Mouse (Mus musculus): ENCODE results near the gene Nudt6. TPM values are rescaled to one million over a fixed set of nuclear protein-coding genes. Genes with fewer than 3 reads are reported as not detected.

Gene Nudt6
- polyA plus RNA-seq, 1 experiment from 2014 or later: 6.9 TPM

DNA sequence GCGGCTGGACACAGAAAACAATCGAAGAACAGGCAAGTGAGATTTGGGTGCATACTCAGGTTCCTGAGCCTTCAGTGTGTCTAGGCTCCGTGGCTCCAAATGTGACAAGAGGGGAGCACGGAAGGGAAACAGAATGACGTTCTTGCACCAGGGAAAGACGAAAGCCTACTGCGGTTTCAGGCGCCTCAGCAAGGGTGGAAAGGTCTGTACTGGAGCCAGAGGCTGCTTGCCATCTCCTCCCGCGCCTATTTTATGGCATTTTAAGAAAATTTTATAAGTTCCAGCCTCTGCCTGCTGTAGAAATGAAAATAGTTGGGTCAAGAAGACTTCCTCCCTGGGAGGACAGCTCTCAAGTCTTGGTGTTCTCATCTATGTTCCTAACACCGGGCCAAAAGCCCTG is 46.3 kb downstream of the Nudt6 start:
- no peaks in the 10 kb centered on the region for H3K9me3 ChIP-seq (ENCODE audit: control insufficient read depth, low read length)
- H3K27ac ChIP-seq (ENCODE audit: low read depth, low read length): no peak overlapping the region
- H3K36me3 ChIP-seq (ENCODE audit: control insufficient read depth, insufficient read depth, low read length): no peaks in the 10 kb centered on the region
- H3K9ac ChIP-seq (ENCODE audit: low read depth, low read length): no peak overlapping the region
- H3K27me3 ChIP-seq (replicated peaks; ENCODE audit: control insufficient read depth, insufficient read depth, low read length): no peaks in the 10 kb centered on the region
- H3K4me1 ChIP-seq (ENCODE audit: control insufficient read depth, insufficient read depth, low read depth, low read length): no peaks in the 10 kb centered on the region
- H3K4me3 ChIP-seq (ENCODE audit: low read length): no peak overlapping the region
- WGBS: 92% methylated on average over 11 of the region's 11 CpGs
- no peak for ATAC-seq
- no peak overlapping the region for H3K4me2 ChIP-seq (ENCODE audit: low read length)

DNA sequence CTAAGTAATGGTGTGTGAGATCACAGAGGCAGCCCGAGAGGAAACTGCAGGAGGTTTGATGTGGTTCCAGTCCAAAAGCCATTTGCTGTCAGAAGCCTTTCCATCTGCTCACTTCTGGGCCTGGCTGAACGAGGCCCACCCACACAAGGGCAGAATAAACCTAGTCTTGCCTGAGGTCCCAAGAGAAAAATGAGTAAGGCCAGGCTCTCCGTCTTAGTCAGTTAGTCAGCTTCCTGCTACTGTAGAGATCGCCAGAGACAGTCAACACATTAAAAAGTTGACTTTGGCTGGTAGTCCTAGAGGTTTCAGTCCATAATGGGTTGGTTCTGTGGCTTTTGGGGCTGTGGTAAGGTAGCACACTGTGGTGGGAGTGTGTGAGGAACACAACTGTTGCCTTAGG is 49.6 kb downstream of the Nudt6 start:
- ATAC-seq: no peak
- H3K4me1 ChIP-seq (ENCODE audit: control insufficient read depth, insufficient read depth, low read depth, low read length): no peaks in the 10 kb centered on the region
- H3K9me3 ChIP-seq (ENCODE audit: control insufficient read depth, low read length): no peaks in the 10 kb centered on the region
- no peak overlapping the region for H3K4me2 ChIP-seq (ENCODE audit: low read length)
- no peak overlapping the region for H3K4me3 ChIP-seq (ENCODE audit: low read length)
- H3K9ac ChIP-seq (ENCODE audit: low read depth, low read length): no peak overlapping the region
- 80% methylated on average over 4 of the region's 4 CpGs for WGBS
- H3K36me3 ChIP-seq (ENCODE audit: control insufficient read depth, insufficient read depth, low read length): no peaks in the 10 kb centered on the region
- no peaks in the 10 kb centered on the region for H3K27me3 ChIP-seq (replicated peaks; ENCODE audit: control insufficient read depth, insufficient read depth, low read length)
- no peak overlapping the region for H3K27ac ChIP-seq (ENCODE audit: low read depth, low read length)

GRCm38 (mm10) chr3:37366381-37367053 is 53.5 kb downstream of the Nudt6 start:
- Histone ChIP-seq H3K9ac (ENCODE audit: low read depth, low read length) (no peak overlapping the region), H3K4me1 (ENCODE audit: control insufficient read depth, insufficient read depth, low read depth, low read length) (no peaks in the 10 kb centered on the region), H3K36me3 (ENCODE audit: control insufficient read depth, insufficient read depth, low read length) (no peaks in the 10 kb centered on the region), H3K4me2 (ENCODE audit: low read length) (no peak overlapping the region), H3K27me3 (replicated peaks; ENCODE audit: control insufficient read depth, insufficient read depth, low read length) (no peaks in the 10 kb centered on the region), H3K9me3 (ENCODE audit: control insufficient read depth, low read length) (no peaks in the 10 kb centered on the region), H3K27ac (ENCODE audit: low read depth, low read length) (no peak overlapping the region), H3K4me3 (ENCODE audit: low read length) (no peak overlapping the region)
- WGBS: 64% methylated on average over 4 of the region's 4 CpGs
- ATAC-seq: no peak

- Histone ChIP-seq H3K9ac (ENCODE audit: low read depth, low read length) (no peak overlapping the region), H3K9me3 (ENCODE audit: control insufficient read depth, low read length) (no peaks in the 10 kb centered on the region), H3K27me3 (replicated peaks; ENCODE audit: control insufficient read depth, insufficient read depth, low read length) (no peaks in the 10 kb centered on the region), H3K4me2 (ENCODE audit: low read length) (no peak overlapping the region), H3K4me1 (ENCODE audit: control insufficient read depth, insufficient read depth, low read depth, low read length) (no peaks in the 10 kb centered on the region), H3K36me3 (ENCODE audit: control insufficient read depth, insufficient read depth, low read length) (no peaks in the 10 kb centered on the region), H3K4me3 (ENCODE audit: low read length) (no peak overlapping the region), H3K27ac (ENCODE audit: low read depth, low read length) (no peak overlapping the region)
- ATAC-seq: no peak
- 60% methylated on average over 3 of the region's 3 CpGs for WGBS
Measured at GRCm38 (mm10) chr3:37365976-37366375, 54.0 kb downstream of the Nudt6 start.

GRCm38 (mm10) chr3:37365144-37365543 is 54.9 kb downstream of the Nudt6 start:
- H3K27ac ChIP-seq (ENCODE audit: low read depth, low read length): no peak overlapping the region
- no peak for ATAC-seq
- no peaks in the 10 kb centered on the region for H3K36me3 ChIP-seq (ENCODE audit: control insufficient read depth, insufficient read depth, low read length)
- WGBS: 91% methylated on average over 4 of the region's 4 CpGs
- no peaks in the 10 kb centered on the region for H3K9me3 ChIP-seq (ENCODE audit: control insufficient read depth, low read length)
- H3K4me3 ChIP-seq (ENCODE audit: low read length): no peak overlapping the region
- no peak overlapping the region for H3K9ac ChIP-seq (ENCODE audit: low read depth, low read length)
- no peaks in the 10 kb centered on the region for H3K27me3 ChIP-seq (replicated peaks; ENCODE audit: control insufficient read depth, insufficient read depth, low read length)
- no peaks in the 10 kb centered on the region for H3K4me1 ChIP-seq (ENCODE audit: control insufficient read depth, insufficient read depth, low read depth, low read length)
- no peak overlapping the region for H3K4me2 ChIP-seq (ENCODE audit: low read length)

- Histone ChIP-seq H3K9me3 (ENCODE audit: control insufficient read depth, low read length) (no peaks in the 10 kb centered on the region), H3K4me2 (ENCODE audit: low read length) (no peak overlapping the region), H3K27me3 (replicated peaks; ENCODE audit: control insufficient read depth, insufficient read depth, low read length) (no peaks in the 10 kb centered on the region), H3K27ac (ENCODE audit: low read depth, low read length) (no peak overlapping the region), H3K9ac (ENCODE audit: low read depth, low read length) (no peak overlapping the region), H3K4me3 (ENCODE audit: low read length) (no peak overlapping the region), H3K4me1 (ENCODE audit: control insufficient read depth, insufficient read depth, low read depth, low read length) (no peaks in the 10 kb centered on the region), H3K36me3 (ENCODE audit: control insufficient read depth, insufficient read depth, low read length) (no peaks in the 10 kb centered on the region)
- 85% methylated on average over 9 of the region's 9 CpGs for WGBS
- no peak for ATAC-seq
Measured at GRCm38 (mm10) chr3:37360729-37361128, 59.3 kb downstream of the Nudt6 start.

Other genes with a start within 250 kb of the Nudt6 start
- not detected in 2 replicates for gene Il21, start 187.6 kb downstream of the Nudt6 start, polyA plus RNA-seq (2015; fragmentation: Nextera tagmentation; extraction: Ambion mirVana)
- gene Bbs12, start 107.7 kb downstream of the Nudt6 start, polyA plus RNA-seq (2015; fragmentation: Nextera tagmentation; extraction: Ambion mirVana): 5.1 and 5.2 TPM in 2 replicates
- gene Cetn4, start 107.5 kb downstream of the Nudt6 start, polyA plus RNA-seq (2015; fragmentation: Nextera tagmentation; extraction: Ambion mirVana): 2.5 and 3.3 TPM in 2 replicates
- 0.55 and 0.60 TPM in 2 replicates for gene Fgf2, start 71.9 kb downstream of the Nudt6 start, polyA plus RNA-seq (2015; fragmentation: Nextera tagmentation; extraction: Ambion mirVana)
- 27.5 and 29.5 TPM in 2 replicates for gene Spata5, start 315 bp downstream of the Nudt6 start, polyA plus RNA-seq (2015; fragmentation: Nextera tagmentation; extraction: Ambion mirVana)
- gene Spry1, start 219.7 kb upstream of the Nudt6 start, polyA plus RNA-seq (2015; fragmentation: Nextera tagmentation; extraction: Ambion mirVana): 6.4 and 6.9 TPM in 2 replicates